15 mouse cellular contexts compared by ENCODE assay signal in genomic region chr1:137863506-137863905, GRCm38 (mm10).
A peak's percentile ranks its signal among the peaks of the same experiment; 100 is the strongest.
DNase-seq lines count a peak whose midpoint lies in the region.
"Had no signal": no experiment of that assay in that cellular context is flagged by ENCODE, and none has a peak within 500 bp of the region (broad histone marks: within the 10 kb centered on the region; RNA-seq: fewer than 3 reads in every experiment).

No protein-coding gene starts in this region.

- peak; percentile 52 for DNase-seq in 416B (ENCODE audit: low read depth)
- peak; percentile 13 for DNase-seq in NIH3T3 (ENCODE audit: low read depth)
- no peak for DNase-seq in layer of hippocampus, postnatal 25 days (ENCODE audit: extremely low spot score in 1 of 2, low spot score in 1 of 2)
- no peak for DNase-seq in urinary bladder, adult 18-20 months (ENCODE audit: low spot score in 2 of 2)
- no peak for DNase-seq in embryo, embryonic 10 days (ENCODE audit: low spot score)
- DNase-seq: adrenal gland, adult 8-10 months; adrenal gland, postnatal 14 days; adrenal gland, postnatal 36 days; B cell, adult 2 months; cerebellum, adult 11-12 months; cerebellum, adult 2 months; cerebellum, adult 9-10 months; cerebellum, postnatal 10 days; cerebellum, postnatal 25 days; embryo, embryonic 11 days had no signal

Comparison
In these comparisons a context has a peak if more than half of its experiments do, and no peak if none do; other contexts are left out.
1. DNase-seq: peak in 416B (single experiment) and NIH3T3 (single experiment); none in layer of hippocampus, postnatal 25 days (0 of 2), urinary bladder, adult 18-20 months (0 of 2) and embryo, embryonic 10 days (single experiment).